Mouse (Mus musculus): ENCODE measurements around the gene Actr1a. TPM values are rescaled to one million over a fixed set of nuclear protein-coding genes. Genes with fewer than 3 reads are reported as not detected.

Gene Actr1a
- 148 and 149 TPM in 2 replicates for polyA plus RNA-seq (2014; fragmentation: Nextera tagmentation; extraction: Ambion mirVana)

DNA sequence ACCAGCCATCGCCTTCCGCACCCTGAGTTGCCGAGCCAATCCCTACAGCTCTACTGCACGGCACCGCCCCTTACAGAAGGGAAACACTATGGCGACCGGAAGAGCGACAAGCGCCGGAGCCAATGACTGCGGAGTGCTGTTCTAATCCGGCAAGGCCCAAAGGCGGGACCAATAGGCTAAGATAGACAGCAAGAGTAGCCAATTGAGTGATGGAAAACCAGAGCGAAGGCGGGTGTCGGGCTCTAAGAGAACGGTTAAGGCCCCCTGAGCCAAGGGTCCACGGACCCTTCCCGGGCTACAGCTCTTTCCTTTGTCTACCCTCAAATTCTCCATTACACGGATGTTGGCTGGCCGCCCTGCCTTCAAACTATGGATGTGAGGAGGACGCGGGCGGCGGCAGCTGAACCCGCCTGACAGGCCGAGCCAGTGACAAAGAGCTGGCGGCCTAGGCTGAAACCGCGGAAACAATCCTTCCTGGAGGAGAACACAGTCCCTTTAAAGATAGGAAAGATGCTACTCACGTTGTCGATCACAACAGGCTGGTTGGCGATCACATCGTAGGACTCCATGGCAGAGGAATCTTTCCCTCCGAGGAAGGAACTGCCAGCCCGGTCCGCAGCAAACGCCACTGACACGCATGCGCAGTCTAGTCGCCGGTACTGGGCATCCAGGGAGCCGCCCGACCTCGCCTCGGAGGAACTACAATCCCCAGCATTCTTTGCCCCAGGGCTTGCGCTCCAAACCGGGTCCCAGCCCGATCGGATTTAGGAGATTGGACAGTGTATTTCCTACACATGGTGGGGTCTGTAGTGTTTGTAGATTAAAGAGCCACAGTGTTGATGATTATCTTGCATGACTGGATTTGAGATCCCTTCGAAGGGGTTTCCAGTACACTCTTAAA, at the start of gene Actr1a:
Gene Actr1a, minus strand, starts transcription at position 640 of the 901 bp plus-strand sequence.
- under 1% methylated on average over 51 of the region's 51 CpGs for WGBS
- peak within 1 kb of the TSS; percentile 76 for H3K4me2 ChIP-seq
- DNase-seq (peak; percentile 100), ATAC-seq (ENCODE audit: insufficient read depth) (peak; percentile 95)
- H3K9me3 ChIP-seq (ENCODE audit: low read depth, low read length): no peaks in the 10 kb centered on the region
- H3K36me3 ChIP-seq (ENCODE audit: insufficient read depth): 0 out of 2 replicates have a peak, but pooled peaks cover 6% of the 10 kb centered on the region
- H3K9ac ChIP-seq: peak within 1 kb of the TSS; percentile 73
- H3K4me1 ChIP-seq (ENCODE audit: insufficient read depth): peaks cover 13% of the 10 kb centered on the region
- no peaks in the 10 kb centered on the region for H3K27me3 ChIP-seq (ENCODE audit: insufficient read depth, low read length)
- peak within 1 kb of the TSS; percentile 65; the same call in 1 of the 2 replicates for H3K27ac ChIP-seq (ENCODE audit: low read depth)
- peak within 1 kb of the TSS; percentile 83 for H3K4me3 ChIP-seq (ENCODE audit: low read depth, low read length)
- no peak for TF ChIP-seq CTCF (IDR thresholded peaks at IDR 0.05; ENCODE audit: low read depth)

DNA sequence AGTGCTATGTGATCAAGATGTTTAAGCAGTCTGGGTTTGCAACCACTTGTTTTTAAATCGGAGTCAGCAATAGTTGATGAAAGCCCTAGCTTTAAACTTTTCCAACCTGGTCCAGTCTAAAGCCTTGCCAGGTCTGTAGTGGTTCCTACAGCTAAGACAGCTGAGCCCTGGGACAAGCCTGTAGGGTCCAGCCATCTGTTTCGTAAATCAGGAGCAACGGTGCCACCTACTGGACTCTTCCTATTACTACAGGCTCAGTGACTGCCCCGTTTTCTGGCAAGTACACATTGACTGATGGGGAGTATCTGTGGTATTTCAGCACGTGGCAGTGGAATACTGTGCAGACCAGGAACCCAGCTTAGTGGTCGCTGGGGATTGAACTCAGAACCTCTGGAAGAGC, 48.7 kb upstream of the Actr1a start:
- peak; percentile 90 for TF ChIP-seq CTCF (IDR thresholded peaks at IDR 0.05; ENCODE audit: low read depth)
- Histone ChIP-seq H3K4me1 (ENCODE audit: insufficient read depth) (peaks cover 10% of the 10 kb centered on the region), H3K9me3 (ENCODE audit: low read depth, low read length) (no peaks in the 10 kb centered on the region), H3K4me3 (ENCODE audit: low read depth, low read length) (no peak overlapping the region), H3K27ac (ENCODE audit: low read depth) (peak overlapping the region; percentile 14; the same call in 1 of the 2 replicates), H3K4me2 (no peak overlapping the region), H3K9ac (no peak overlapping the region), H3K36me3 (ENCODE audit: insufficient read depth) (no peaks in the 10 kb centered on the region), H3K27me3 (ENCODE audit: insufficient read depth, low read length) (no peaks in the 10 kb centered on the region)
- 8% methylated on average over 6 of the region's 6 CpGs for WGBS
- DNase-seq (peak; percentile 95), ATAC-seq (ENCODE audit: insufficient read depth) (peak; percentile 71)

DNA sequence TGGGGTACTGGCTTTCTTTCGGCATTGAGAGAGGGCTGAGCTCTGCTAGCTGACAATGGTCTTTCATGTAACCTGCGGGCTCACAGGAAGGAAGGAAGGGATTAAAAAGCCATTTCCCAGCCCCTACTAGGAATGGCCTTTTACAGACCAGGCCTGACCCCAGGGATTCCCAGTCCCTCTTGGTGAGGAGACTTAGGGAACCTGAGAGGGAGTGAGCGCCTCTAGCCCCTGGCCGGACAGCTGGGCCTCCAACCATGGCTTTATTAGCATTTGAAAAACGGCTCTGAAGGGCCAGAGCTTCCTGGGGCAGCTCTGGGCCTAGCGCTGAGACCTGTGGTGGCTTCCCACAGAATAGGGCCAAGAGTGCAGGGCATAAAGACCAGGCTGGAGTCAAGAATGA, 48.0 kb upstream of the Actr1a start:
- no peak for TF ChIP-seq CTCF (IDR thresholded peaks at IDR 0.05; ENCODE audit: low read depth)
- Histone ChIP-seq H3K36me3 (ENCODE audit: insufficient read depth) (no peaks in the 10 kb centered on the region), H3K4me1 (ENCODE audit: insufficient read depth) (peaks cover 10% of the 10 kb centered on the region), H3K27me3 (ENCODE audit: insufficient read depth, low read length) (no peaks in the 10 kb centered on the region), H3K27ac (ENCODE audit: low read depth) (peak overlapping the region; percentile 14), H3K4me3 (ENCODE audit: low read depth, low read length) (no peak overlapping the region), H3K4me2 (no peak overlapping the region), H3K9me3 (ENCODE audit: low read depth, low read length) (no peaks in the 10 kb centered on the region), H3K9ac (no peak overlapping the region)
- WGBS: 43% methylated on average over 6 of the region's 6 CpGs
- no peak for ATAC-seq (ENCODE audit: insufficient read depth)
- DNase-seq: peak; percentile 7

DNA sequence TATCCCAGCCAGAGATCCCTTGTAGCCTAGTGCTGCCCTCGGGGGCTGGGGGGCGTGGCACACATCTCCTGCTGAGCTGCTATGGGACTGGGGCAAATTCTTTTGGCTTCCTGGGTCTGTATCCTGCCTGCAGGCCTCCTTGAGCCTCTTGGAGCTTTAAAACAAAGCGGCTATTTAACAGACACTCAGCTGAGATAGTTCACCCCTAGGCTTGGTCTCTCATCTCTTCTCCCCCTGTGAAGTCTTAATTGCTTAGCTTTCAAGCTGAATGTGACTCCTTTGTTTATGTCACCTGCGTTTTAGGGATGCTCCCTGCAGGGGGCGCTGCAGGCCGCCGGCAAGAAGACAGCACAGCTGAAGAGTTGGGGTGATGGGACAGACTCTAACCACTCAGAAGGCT, 39.9 kb upstream of the Actr1a start:
- no peaks in the 10 kb centered on the region for H3K4me1 ChIP-seq (ENCODE audit: insufficient read depth)
- no peak overlapping the region for H3K4me2 ChIP-seq
- no peak overlapping the region for H3K9ac ChIP-seq
- DNase-seq: no peak
- ATAC-seq (ENCODE audit: insufficient read depth): no peak
- TF ChIP-seq CTCF (IDR thresholded peaks at IDR 0.05; ENCODE audit: low read depth): peak; percentile 64
- no peaks in the 10 kb centered on the region for H3K36me3 ChIP-seq (ENCODE audit: insufficient read depth)
- no peaks in the 10 kb centered on the region for H3K9me3 ChIP-seq (ENCODE audit: low read depth, low read length)
- no peaks in the 10 kb centered on the region for H3K27me3 ChIP-seq (ENCODE audit: insufficient read depth, low read length)
- H3K27ac ChIP-seq (ENCODE audit: low read depth): no peak overlapping the region
- 14% methylated on average over 7 of the region's 7 CpGs for WGBS
- H3K4me3 ChIP-seq (ENCODE audit: low read depth, low read length): no peak overlapping the region

DNA sequence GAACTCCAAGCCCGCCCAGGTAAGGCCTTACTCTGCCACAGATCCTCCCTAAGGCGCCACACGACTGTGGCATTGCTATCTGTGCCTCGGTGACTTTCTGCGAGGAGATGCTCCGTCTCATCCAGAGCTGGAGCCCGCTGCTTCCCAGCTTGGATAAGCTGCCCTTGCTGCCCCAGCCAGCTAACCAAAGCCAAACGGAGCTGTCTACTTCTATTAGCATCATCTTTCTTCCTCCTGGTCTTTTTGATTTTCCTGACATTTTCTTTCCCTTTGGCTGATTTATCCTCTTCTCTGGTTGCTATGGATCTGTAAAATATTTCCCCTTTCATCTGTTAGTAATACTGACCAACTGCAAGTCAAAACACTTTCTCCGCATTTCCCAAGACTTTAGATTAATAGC, 39.0 kb upstream of the Actr1a start:
- H3K4me1 ChIP-seq (ENCODE audit: insufficient read depth): no peaks in the 10 kb centered on the region
- no peak overlapping the region for H3K4me3 ChIP-seq (ENCODE audit: low read depth, low read length)
- TF ChIP-seq CTCF (IDR thresholded peaks at IDR 0.05; ENCODE audit: low read depth): no peak
- H3K4me2 ChIP-seq: no peak overlapping the region
- 67% methylated on average over 9 of the region's 9 CpGs for WGBS
- no peaks in the 10 kb centered on the region for H3K9me3 ChIP-seq (ENCODE audit: low read depth, low read length)
- no peaks in the 10 kb centered on the region for H3K27me3 ChIP-seq (ENCODE audit: insufficient read depth, low read length)
- no peak overlapping the region for H3K9ac ChIP-seq
- no peak overlapping the region for H3K27ac ChIP-seq (ENCODE audit: low read depth)
- DNase-seq: no peak
- no peak for ATAC-seq (ENCODE audit: insufficient read depth)
- H3K36me3 ChIP-seq (ENCODE audit: insufficient read depth): no peaks in the 10 kb centered on the region

DNA sequence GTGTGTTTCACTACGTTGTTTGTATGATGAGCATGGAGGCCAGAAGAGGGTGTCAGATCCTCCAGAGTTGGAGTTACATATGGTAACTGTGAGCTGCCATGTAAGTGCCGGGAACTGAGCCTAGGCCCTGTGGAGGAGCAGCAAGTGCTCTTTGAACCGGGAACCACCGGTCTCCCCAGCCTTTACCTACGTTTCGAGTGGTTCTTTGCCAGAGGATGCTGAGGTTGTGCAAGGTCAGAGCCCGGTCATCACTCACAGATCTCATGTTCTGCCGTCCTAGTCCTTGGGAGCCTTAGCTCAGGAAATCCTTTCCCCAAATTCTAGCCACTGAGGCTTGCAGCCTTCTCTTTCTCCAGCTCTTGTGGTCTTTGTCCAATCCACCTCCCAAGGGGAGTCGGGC, 38.6 kb upstream of the Actr1a start:
- 52% methylated on average over 9 of the region's 9 CpGs for WGBS

DNA sequence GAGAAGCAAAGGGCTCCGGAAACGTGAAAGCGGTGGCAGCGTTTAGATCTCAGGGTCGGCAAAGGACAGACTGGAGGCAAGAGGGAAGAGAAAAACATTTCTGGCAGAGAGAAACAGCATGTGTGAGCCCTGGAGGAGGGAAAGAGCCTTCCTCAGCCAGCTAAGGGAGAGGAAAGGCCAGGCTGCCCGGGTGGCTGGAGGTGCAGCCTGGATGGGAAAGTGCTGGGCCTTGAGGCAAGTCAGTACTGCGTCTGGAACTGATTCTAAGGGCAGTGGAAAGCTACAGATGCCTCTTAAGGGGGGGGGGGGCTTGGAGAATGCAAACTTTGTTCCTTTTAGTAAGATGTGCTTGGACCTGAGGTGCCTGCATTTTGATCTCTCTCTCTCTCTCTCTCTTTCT, 38.2 kb upstream of the Actr1a start:
- Histone ChIP-seq H3K9me3 (ENCODE audit: low read depth, low read length) (no peaks in the 10 kb centered on the region), H3K27ac (ENCODE audit: low read depth) (no peak overlapping the region), H3K9ac (no peak overlapping the region), H3K4me3 (ENCODE audit: low read depth, low read length) (no peak overlapping the region), H3K27me3 (ENCODE audit: insufficient read depth, low read length) (no peaks in the 10 kb centered on the region), H3K4me1 (ENCODE audit: insufficient read depth) (no peaks in the 10 kb centered on the region), H3K4me2 (no peak overlapping the region), H3K36me3 (ENCODE audit: insufficient read depth) (0 out of 2 replicates have a peak, but pooled peaks cover 1% of the 10 kb centered on the region)
- TF ChIP-seq CTCF (IDR thresholded peaks at IDR 0.05; ENCODE audit: low read depth): no peak
- DNase-seq (no peak), ATAC-seq (ENCODE audit: insufficient read depth) (no peak)
- WGBS: 56% methylated on average over 7 of the region's 7 CpGs

More for the DNA sequence above, 38.6 kb upstream of the Actr1a start:
- H3K9ac ChIP-seq: no peak overlapping the region
- no peaks in the 10 kb centered on the region for H3K9me3 ChIP-seq (ENCODE audit: low read depth, low read length)
- ATAC-seq (ENCODE audit: insufficient read depth) (no peak), DNase-seq (no peak)
- TF ChIP-seq CTCF (IDR thresholded peaks at IDR 0.05; ENCODE audit: low read depth): no peak
- no peak overlapping the region for H3K4me3 ChIP-seq (ENCODE audit: low read depth, low read length)
- H3K27me3 ChIP-seq (ENCODE audit: insufficient read depth, low read length): no peaks in the 10 kb centered on the region
- no peak overlapping the region for H3K4me2 ChIP-seq
- no peak overlapping the region for H3K27ac ChIP-seq (ENCODE audit: low read depth)
- no peaks in the 10 kb centered on the region for H3K4me1 ChIP-seq (ENCODE audit: insufficient read depth)
- H3K36me3 ChIP-seq (ENCODE audit: insufficient read depth): no peaks in the 10 kb centered on the region
